Mouse (Mus musculus): ENCODE measurements around the gene Gpr1. TPM values are rescaled to one million over a fixed set of nuclear protein-coding genes. Genes with fewer than 3 reads are reported as not detected.

Gpr1 gene
- 0.22 and 0.56 TPM in 2 replicates for total RNA-seq (2021)
- long read RNA-seq, experiment 1: 0 reads
- long read RNA-seq, experiment 2: 0 reads

DNA sequence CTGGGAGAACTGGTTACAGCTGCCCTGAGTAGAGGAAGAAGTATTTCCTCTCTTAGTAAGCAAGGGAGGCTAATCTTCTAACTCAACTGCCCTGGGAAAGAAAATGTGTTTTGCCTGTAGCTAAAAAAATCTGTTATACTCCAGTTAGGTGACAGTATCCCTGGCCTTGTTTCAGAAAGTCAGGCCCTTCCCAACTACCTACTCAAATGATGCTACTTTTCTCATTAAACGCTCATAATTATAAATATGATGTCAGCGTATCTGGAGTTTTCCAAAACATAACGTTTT, at the start of gene Gpr1:
TSS of gene Gpr1 (minus strand) at position 273 of the 288 bp plus-strand sequence.
- no peak for DNase-seq

DNA sequence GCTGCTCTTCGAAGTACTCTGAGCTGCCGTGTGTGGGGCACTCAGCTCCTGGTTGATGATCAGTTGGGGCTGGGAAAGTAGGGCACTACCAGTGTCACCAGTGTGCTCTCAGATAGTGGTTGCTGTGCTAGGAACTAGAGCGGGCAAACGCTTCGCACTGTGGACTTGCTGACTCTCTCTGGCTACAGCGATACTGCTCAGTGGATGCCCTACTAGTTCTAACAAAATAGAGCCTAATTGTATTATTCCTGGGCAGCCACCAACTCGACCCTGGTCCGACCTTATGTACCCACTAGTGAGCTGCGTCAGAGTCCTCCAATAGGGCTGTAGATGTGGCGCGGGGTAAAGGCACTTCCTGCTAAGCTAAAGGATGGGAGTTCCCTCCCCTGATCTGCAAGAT, 49.3 kb upstream of the Gpr1 start:
- DNase-seq: no peak

DNA sequence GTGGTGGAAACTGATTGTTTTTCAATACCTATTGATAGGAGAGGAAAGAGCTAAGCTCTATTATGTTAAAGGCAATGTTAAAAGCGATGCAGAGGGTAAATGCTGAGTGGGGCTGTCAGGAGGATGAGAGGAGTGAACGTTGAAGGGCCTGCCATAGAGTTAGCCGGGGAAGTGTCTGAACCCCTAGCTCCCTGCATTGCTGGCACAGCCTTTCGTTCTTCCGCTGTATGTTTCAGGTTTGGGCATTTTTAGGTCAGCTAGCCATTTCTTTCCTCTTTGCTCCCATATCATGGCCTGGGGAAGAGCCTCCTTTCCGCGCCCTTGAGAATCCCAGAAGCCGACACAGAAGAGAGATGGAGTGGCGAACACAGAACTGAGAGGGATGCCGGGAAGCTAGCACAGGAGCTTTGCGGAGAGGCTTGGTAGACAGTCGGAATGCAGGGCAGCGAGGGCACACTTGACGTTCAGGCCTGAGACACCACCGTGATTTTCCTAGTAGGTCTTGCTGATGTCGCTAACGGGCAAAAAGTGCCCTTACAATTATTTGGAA, 46.8 kb upstream of the Gpr1 start:
- DNase-seq: no peak

DNA sequence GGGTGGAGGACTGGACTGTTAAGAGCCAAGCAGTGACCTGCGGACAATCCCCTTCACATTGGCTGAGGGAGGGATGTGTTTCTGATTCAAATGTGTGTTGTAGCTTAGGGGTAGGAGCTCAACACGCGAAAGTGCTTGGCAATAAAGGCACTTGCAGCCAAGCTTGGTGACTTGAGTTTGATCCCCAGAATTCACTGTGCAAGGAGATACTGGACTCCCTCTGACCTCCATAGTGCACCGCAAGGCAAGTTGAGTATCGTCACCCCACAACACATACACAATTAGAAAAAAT, 46.3 kb upstream of the Gpr1 start:
- DNase-seq: no peak

DNA sequence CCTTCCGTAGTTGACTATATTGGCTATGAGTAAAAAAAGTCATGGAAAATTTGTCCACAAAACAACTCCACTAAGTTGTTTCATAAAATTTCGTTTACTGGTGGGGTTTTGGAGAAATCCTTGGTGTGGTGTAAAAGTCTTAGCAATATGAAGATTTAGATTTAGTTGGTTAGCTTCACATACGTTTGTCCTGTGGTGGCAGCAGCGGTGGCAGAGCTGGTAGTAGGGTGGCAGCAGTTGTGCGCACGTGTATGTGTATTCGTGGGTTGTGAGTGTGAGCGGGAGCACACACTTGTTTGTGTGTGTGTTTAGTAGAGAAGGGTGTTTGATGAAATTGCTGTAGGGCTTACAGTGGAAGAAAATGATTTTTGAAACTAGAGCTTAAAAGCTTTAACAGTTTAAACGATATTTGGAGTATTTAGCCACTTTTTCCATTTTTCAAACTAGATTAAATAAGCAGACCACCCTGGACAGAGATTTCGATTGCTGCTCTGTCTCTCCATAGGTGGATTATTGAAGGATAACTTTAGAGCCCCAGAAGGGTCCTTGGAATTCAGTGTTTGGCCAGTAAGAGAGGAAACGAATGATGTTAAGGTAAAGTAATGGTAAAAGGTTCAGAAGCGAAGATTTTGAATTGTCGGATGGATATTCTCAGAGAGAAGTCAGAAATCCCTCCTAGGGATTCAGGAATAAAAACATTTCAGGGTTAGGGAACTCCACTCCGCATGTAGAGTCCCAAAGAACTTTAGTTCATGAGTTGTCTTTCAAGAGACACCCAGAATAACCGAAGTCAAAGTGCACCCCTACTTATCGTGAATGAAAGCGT, 45.8 kb upstream of the Gpr1 start:
- no peak for DNase-seq

DNA sequence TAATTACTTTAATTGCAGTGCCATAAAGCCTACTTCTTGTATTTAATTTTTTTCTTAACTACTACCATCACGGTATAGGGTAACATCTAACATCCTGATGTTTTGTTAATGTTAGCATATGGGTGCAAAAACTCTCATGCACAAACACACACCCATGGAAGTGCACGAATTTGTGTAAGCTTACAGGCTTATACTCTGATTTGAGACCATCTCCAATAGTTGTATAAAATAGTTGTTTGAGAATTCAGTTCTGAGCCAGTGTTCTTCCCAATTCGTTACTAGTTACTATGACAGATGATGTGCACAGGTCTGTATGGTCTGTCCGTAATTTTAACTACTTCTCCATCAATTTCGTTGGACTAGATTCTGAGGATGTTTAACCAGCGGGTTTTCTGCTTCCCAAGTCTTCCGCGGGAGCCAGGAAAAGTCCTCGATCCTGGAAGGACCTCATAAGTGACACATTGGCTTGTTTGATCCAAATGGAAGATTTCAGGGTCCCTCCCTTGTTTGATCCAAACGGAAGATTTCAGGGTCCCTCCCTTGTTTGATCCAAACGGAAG, 45.0 kb upstream of the Gpr1 start:
- no peak for DNase-seq

DNA sequence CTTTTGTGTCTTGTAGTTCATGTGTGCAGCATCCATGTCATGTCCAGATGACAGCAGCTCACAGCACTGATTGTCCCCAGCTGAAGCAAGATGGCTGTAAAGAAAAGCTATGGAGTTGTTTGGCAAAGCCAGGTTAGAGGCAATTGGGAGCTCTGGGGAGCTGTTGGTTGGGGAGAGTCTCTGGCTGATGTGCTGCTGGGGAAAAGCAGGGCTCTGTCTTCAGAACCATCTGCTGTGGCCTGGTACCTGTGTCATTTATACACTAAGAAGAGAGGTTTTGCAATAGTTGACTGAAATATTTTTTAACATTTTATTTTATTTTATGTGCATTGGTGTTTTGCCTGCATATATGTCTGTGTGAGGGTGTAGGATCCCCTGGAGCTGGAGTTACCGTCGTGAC, 44.2 kb upstream of the Gpr1 start:
- DNase-seq: no peak

DNA sequence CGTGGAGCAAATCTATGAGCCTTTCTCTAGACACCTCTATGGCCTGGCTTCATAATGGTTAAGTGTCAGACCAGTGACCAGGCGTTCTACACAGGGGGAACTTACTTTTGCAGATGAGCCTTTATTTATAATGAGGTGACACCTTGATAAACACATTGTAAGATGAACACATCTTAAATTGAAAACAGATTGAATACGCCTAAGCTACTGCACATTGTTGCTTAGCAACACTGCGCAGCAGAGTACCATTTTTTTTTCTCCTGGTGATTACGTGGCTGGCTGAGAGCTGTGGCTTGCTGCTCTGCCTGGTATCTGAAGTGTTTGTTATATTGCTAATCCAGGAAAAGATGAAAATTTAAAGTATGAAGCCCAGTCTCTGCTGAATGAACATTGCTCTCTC, 41.7 kb upstream of the Gpr1 start:
- no peak for DNase-seq

DNA sequence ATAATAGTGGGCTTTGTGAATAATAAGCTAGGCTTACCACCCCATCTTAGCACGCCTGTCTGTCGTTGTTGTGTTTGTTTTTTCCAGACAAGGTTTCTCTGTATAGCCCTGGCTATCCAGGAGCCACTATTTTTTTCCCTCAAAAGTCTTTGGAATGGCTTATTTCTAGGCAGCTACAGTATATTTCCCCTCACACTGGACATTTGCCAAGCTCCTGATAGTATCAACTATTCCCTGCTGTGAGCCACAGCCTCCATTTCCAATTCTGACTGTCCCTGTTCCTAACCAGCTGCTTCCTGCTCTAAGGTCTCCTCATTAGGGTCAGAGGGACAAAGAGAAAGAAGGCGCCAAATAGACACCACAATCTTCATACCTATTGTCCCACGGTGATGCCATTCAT, 40.8 kb upstream of the Gpr1 start:
- no peak for DNase-seq

DNA sequence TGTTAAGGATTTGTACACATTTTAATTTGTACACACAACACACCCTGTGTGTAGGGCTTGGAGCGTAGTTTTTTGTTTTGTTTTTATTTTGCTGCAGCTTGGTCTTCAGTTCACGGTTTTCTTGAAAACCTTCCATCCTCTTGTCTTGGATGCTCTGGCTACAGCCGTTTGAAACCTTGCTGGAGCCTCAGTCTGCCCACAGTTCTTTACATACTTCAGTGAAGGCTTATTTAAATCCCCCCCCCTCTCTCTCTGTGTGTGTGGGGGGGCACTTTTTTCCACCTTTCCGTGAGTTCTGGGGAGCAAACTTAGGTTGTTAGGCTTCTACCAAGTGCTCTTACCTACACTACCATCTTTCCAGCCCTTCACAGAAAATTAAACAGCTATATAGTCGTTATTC, 38.9 kb upstream of the Gpr1 start:
- DNase-seq: no peak

DNA sequence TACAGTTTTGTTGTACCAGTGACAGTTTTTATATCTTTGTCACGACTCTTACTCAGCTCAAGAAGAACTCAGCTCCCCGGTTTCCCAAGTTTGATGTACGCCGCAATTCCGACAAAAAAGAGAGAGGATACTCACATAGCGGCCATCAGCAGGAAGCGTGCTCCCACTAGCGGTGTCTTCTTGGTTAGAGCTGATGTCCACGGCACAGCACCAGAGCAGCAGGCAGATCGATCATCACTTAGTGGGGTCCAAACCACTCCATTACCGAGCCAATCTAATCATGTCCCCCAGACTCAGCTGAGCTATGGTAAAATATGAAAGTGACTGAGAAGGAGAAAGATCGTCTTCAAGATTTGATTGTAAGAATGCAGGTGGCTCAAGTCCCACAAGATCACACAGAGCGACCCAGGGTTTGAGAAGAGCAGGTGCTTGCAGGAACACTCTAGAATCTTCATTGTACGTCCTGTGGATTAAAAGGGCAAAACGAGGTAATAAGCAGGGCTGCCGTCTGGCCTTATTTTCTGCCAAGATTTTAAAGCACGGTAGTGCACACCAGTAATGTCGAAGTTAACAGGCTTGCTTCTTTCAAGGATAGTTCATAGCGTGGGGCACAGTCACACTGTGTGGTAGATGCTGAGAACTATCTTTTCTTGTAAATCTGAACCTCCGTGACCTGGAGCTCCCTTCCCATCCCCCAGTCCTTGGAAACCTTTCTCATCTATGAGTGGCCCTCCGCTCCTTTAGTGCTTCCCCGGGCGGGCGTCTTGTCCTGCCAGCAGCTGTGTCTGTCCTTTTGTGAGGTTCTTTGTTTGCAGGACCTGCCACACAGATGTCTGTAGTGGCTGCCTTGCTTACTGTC, 38.2 kb upstream of the Gpr1 start:
- no peak for DNase-seq

DNA sequence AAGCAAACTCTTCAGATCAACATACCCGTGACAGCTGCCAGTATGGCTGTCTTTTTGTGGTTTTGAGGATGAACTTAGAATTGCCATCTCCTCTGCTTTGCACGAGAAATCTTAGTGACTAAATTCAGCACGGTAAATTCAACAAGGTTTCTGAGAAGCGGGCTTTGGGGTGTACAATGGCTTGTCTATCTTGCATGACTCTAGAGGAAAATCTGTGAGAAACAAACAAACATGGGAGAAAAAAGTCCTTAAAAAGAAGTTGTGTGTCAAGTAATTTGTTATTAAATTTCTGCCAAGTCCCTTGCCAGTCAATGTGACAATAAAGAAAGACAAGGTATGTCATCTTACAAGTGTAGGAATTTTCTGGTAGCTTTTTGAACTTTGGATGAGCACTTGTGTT, 34.9 kb upstream of the Gpr1 start:
- no peak for DNase-seq

DNA sequence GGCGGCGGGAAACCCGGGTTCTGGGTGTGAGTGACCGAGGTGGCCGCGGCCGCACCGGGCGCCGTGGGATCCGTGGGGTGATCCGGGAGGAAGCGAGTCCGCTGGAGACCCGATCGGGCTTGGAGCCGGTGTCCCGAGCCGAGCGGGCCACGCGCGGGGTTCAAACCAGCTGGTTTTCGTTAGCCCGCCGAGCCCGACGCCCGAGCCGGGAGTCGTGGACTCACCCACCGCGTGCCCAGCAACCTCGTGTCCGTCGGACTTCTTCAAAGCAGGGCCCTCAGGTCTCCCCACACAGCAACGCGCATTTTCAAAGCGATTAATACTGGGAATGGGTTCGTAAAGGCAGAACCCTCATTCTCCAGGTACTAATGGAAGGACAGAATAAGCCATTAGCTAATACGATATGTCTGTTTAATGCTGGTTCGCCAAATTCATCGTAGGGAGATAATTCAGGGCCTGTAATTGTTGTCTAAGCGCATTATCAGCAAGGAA, 34.1 kb upstream of the Gpr1 start:
- peak; percentile 15 for DNase-seq

DNA sequence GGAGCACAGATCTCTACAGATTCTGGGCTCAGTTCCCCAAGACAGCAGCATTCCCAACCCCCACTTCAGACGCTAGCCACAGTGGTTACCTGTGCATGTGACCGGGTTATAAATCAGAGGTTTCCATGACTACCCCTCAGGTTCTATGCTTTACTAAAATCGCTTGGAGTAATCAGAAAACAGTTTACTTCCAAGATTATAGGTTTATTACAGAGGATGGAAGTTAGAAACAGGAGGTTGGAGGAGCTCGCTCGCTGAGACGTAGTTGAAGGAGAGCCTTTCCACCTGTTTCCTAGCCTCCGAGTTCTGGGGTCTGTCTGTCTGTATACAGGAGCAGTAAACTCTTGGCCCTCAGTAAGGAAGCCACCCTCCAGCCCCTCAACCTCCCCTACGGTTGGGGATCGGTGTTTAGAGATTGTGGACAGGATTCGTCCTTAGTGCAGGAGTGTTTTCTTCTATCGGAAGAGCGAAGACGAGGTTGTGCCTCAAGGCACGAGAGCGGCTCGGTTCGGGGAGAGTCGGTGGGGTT, 33.6 kb upstream of the Gpr1 start:
- no peak for DNase-seq

DNA sequence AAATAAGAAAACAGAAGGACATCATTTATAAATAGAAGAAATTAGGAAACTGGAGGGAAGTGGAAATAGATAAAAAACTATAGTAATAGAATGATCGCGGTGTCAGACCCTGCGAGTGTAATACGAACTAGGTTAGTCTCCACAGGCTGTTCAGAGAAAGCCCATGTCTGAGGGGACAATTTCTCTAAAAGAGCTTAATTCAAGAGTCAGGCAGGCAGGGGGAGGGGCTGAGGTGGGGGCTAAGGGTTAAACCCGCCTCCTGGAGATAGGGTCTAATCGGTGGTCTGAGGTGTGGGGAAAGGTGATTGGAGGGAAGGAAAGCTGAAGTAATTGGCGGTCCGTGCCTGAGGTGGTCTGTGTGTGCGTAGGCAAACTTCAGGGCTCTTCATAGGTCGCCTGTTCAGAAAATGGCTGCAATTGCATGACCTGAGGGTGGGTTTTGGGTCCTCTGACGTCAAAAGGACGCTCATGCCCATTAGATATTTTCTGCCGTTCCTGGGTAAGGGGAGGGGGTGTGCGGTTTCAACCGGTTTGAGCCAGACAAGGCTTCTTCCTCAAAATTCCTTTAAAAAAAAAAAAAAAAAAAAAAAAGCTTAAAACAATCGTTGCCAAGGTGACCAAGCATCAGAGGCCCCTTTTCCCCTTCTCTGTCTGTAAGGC, 32.6 kb upstream of the Gpr1 start:
- DNase-seq: no peak

DNA sequence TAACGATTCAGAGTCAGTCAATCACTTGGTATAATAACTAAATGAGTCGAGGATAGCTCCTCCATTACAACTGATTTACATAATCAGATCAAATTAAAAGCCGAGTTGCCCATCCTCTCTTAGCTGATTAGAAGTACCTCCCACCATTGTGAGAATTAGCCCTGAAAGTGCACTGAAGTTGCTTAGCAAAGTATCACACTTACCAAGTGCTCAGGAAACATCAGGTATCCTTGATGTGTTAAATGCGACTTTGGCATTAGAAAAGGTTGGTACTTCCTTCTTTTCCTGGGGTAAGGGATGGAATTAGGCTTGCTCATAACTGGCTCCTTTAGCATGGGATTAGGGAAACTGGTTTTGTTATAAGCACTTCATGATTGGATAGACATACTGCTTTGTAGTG, 29.5 kb upstream of the Gpr1 start:
- no peak for DNase-seq

DNA sequence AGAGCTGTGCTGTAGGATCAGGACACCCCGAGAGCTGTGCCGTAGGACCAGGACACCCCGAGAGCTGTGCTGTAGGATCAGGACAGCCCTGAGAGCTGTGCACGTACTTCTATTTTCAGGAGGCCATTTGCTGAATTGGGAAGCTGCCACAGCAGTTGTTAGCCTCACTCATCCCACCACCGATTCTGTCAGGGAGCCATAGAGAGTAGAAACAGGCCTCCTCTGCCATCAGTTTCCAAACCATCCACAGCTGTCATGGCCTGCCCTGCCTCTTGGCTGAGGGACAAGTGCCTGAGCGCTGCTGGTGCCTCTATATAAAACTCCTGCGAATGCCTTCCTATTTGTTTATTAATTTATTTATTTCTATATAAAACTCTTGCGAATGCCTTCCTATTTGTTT, 25.4 kb upstream of the Gpr1 start:
- no peak for DNase-seq

DNA sequence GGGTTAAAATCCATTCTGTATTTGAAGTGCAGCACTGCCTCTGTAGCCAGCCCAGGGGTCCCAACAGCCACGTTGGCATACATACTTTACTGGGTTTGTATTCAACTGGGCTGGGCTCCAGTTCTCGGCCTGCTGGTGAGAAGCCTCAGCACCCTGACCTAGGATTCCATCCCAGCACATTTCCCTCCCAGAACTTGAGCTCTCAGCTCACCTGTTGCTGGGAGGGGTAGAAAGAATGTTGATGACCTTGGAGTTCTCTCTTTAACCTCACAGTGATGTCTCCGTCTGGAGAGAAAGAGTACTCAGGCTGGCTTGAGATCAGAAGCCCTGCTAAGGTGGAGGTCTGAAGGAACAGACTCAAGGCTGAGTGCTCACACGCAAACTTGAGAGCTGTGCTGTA, 25.0 kb upstream of the Gpr1 start:
- no peak for DNase-seq

DNA sequence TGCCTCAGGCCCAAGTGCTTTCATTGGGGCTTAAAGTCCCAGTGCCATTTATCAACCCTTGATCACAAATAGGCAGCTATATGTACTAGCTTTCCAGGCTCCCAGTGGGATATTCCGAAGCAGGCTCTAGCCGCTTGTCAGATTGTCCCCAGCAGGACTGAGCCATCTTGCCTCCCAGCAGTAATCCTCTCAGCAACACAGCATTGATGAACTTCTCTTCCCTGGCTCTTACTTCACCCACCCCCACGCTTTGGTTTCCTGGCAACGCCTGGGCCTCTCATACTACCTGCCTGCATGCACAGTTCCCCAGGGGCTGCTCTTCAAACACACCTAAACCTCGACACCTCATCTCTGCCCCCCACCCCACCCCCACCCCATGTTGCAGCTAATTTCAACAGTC, 23.0 kb upstream of the Gpr1 start:
- no peak for DNase-seq

DNA sequence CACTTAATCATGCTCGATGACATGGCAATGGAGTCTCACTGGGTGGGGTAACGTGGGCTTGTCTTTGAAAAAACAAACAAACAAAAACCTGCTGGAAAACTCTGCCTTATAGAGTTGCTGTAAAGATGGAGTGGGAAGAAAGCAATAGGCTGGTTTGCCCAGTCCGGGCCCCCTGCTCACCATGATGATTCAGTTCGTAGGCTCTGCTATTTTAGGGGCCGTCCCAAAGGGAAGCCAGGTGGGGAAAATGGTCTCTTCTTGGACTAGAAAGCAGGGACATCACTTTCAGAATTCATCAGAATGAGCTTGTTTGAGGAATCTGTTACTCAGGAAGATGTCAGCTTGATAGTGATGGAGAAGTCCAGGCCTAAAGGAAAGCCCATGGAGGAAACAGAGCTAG, 12.9 kb upstream of the Gpr1 start:
- DNase-seq: no peak

DNA sequence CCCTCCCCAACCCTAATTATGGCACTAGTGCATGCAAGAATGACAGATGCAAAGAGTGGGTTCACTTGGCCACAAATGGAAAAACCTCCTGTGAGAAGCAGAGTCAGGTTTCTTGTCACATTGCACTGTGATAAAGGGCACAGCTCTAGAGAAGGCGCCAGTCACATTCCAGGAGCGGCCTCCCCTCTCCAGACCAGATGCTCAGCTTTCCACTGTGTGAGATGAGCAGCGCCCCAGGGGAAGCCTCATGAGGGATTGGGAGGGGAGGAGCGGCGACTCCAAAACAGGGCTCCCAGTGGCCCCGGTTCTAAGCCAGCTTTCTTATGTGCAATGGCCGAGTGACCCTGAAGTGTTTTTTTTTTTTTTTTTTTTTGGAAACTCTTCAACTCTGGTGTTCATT, 11.5 kb upstream of the Gpr1 start:
- no peak for DNase-seq

DNA sequence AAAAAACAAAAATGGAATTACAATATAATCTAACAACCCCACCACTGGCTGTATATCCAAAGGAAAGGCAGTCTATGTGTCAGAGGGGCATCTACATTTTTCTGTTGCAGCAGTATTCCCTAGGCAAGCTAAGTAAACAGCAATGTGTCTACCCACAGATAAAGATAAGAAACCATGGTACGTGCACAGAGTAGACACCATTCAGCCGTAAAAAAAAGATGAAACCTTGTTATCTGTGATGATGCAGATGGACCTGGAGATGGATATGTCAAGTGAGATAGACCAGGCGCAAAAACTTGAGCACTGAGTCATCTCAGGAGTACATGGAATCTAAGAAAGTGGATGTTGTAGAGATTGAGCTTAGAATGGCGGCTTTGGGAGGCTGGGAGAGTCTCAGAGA, 10.7 kb upstream of the Gpr1 start:
- no peak for DNase-seq

DNA sequence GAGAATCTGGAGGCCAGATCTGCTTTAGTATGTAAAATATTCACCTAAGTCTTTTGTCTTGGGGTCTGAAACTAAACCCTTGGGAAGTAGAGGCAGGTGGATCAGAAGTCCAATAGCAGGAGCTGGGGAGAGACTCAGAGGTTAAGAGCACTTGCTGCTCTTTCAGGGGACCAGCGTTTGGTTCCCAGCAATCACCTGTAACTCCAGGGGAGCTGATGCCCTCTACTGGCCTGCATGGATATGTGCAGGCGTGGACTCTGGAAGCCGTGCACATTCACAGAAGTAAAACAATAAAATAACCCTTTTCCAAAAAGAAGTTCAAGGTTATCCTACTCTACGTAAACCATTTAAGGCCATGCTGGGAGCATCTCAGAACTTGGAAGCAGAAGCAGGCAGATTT, 4.9 kb upstream of the Gpr1 start:
- DNase-seq: no peak
